Mouse (Mus musculus): Measurements from ENCODE around the gene Hmces. TPM values are rescaled to one million over a fixed set of nuclear protein-coding genes. Genes with fewer than 3 reads are reported as not detected.

The Hmces gene
- total RNA-seq, 2 experiments from 2014 or later = 13.8 to 13.9 TPM

Small RNAs within 50 kb of the gene (microRNA-seq; reads per million reads assigned to microRNA genes)
- 1.4 to 1.7 reads per million in 2 experiments for gene Gm47286

Other genes starting within 250 kb of the Hmces start
- 1 to 10 TPM; 2.3 to 3.4 TPM for gene Aplf, start 241.7 kb upstream of the Hmces start, total RNA-seq (2021)
- gene Efcc1, start 183.1 kb upstream of the Hmces start, total RNA-seq (2021) = 1 to 10 TPM; 2.8 to 3.0 TPM
- 1 to 10 TPM in 1 of 2 experiments, under 1 TPM in 1; 0.72 to 1.3 TPM for gene Gp9, start 135.9 kb upstream of the Hmces start, total RNA-seq (2021)
- 10 to 100 TPM; 16.9 to 26.4 TPM for gene Rab43, start 101.8 kb upstream of the Hmces start, total RNA-seq (2021)
- gene Gm45140, start 78.1 kb upstream of the Hmces start, total RNA-seq (2021) = 1 to 10 TPM; 1.6 to 2.9 TPM
- 10 to 100 TPM; 22.2 to 26.2 TPM for gene Isy1, start 75.1 kb upstream of the Hmces start, total RNA-seq (2021)
- gene Cnbp, start 62.8 kb upstream of the Hmces start, total RNA-seq (2021) = 100 to 1,000 TPM; 308 to 311 TPM
- gene Copg1, start 26.1 kb upstream of the Hmces start, total RNA-seq (2021) = 10 to 100 TPM; 65.8 to 72.8 TPM
- 10 to 100 TPM; 16.7 to 23.0 TPM for gene H1fx, start 67.7 kb downstream of the Hmces start, total RNA-seq (2021)
- gene Rab7, start 131.3 kb downstream of the Hmces start, total RNA-seq (2021) = 100 to 1,000 TPM; 263 to 282 TPM
- 100 to 1,000 TPM; 111 to 128 TPM for gene Rpn1, start 170.5 kb downstream of the Hmces start, total RNA-seq (2021)

All from heart, postnatal 10 days (tissue).